Mouse (Mus musculus): ENCODE measurements around the gene Stambpl1. TPM values are rescaled to one million over a fixed set of nuclear protein-coding genes. Genes with fewer than 3 reads are reported as not detected.

Gene Stambpl1
- polyA plus RNA-seq, 1 experiment from 2014 or later: 2.9 TPM

- Histone ChIP-seq H3K27me3 (no peaks in the 10 kb centered on the region), H3K36me3 (ENCODE audit: poor library complexity, severe bottlenecking) (no peaks in the 10 kb centered on the region), H3K27ac (no peak overlapping the region), H3K4me1 (no peaks in the 10 kb centered on the region), H3K9ac (no peak overlapping the region), H3K9me3 (replicated peaks) (no peaks in the 10 kb centered on the region), H3K4me3 (no peak overlapping the region), H3K4me2 (no peak overlapping the region)
- 88% methylated on average over 4 of the region's 4 CpGs for WGBS
- ATAC-seq: no peak
These were observed 58.6 kb downstream of the Stambpl1 start for GRCm38 (mm10) chr19:34250621-34251020.

GRCm38 (mm10) chr19:34251900-34252299 is 59.9 kb downstream of the Stambpl1 start:
- no peaks in the 10 kb centered on the region for H3K36me3 ChIP-seq (ENCODE audit: poor library complexity, severe bottlenecking)
- H3K4me3 ChIP-seq: no peak overlapping the region
- no peaks in the 10 kb centered on the region for H3K9me3 ChIP-seq (replicated peaks)
- H3K4me2 ChIP-seq: no peak overlapping the region
- no peaks in the 10 kb centered on the region for H3K4me1 ChIP-seq
- WGBS: 70% methylated on average over 2 of the region's 2 CpGs
- no peaks in the 10 kb centered on the region for H3K27me3 ChIP-seq
- no peak for ATAC-seq
- no peak overlapping the region for H3K27ac ChIP-seq
- no peak overlapping the region for H3K9ac ChIP-seq

GRCm38 (mm10) chr19:34252450-34252849 is 60.4 kb downstream of the Stambpl1 start:
- Histone ChIP-seq H3K9me3 (replicated peaks) (no peaks in the 10 kb centered on the region), H3K4me3 (no peak overlapping the region), H3K36me3 (ENCODE audit: poor library complexity, severe bottlenecking) (no peaks in the 10 kb centered on the region), H3K27ac (no peak overlapping the region), H3K9ac (no peak overlapping the region), H3K4me1 (no peaks in the 10 kb centered on the region), H3K4me2 (no peak overlapping the region), H3K27me3 (no peaks in the 10 kb centered on the region)
- 86% methylated on average over 9 of the region's 9 CpGs for WGBS
- ATAC-seq: no peak

GRCm38 (mm10) chr19:34254101-34254879 is 62.3 kb downstream of the Stambpl1 start:
- ATAC-seq: no peak

GRCm38 (mm10) chr19:34254880-34255681 is 63.1 kb downstream of the Stambpl1 start, which contains the start of gene Acta2:
Acta2 (minus strand) TSS chr19:34255590.
- Histone ChIP-seq H3K9ac (no peak within 1 kb of the TSS), H3K9me3 (replicated peaks) (no peaks in the 10 kb centered on the region), H3K4me2 (no peak within 1 kb of the TSS), H3K4me1 (no peaks in the 10 kb centered on the region), H3K4me3 (no peak within 1 kb of the TSS), H3K36me3 (ENCODE audit: poor library complexity, severe bottlenecking) (no peaks in the 10 kb centered on the region), H3K27me3 (no peaks in the 10 kb centered on the region), H3K27ac (no peak within 1 kb of the TSS)
- no peak for ATAC-seq
- 66% methylated on average over 16 of the region's 16 CpGs for WGBS

More at GRCm38 (mm10) chr19:34254101-34254879, 62.3 kb downstream of the Stambpl1 start:
- Histone ChIP-seq H3K4me3 (no peak overlapping the region), H3K4me2 (no peak overlapping the region), H3K9me3 (replicated peaks) (no peaks in the 10 kb centered on the region), H3K9ac (no peak overlapping the region), H3K27me3 (no peaks in the 10 kb centered on the region), H3K36me3 (ENCODE audit: poor library complexity, severe bottlenecking) (no peaks in the 10 kb centered on the region), H3K27ac (no peak overlapping the region), H3K4me1 (no peaks in the 10 kb centered on the region)
- WGBS: 45% methylated on average over 14 of the region's 14 CpGs

GRCm38 (mm10) chr19:34256149-34256548 is 64.1 kb downstream of the Stambpl1 start:
- H3K9ac ChIP-seq: no peak overlapping the region
- H3K27ac ChIP-seq: no peak overlapping the region
- no peaks in the 10 kb centered on the region for H3K4me1 ChIP-seq
- H3K4me2 ChIP-seq: no peak overlapping the region
- no peak overlapping the region for H3K4me3 ChIP-seq
- H3K9me3 ChIP-seq (replicated peaks): no peaks in the 10 kb centered on the region
- no peaks in the 10 kb centered on the region for H3K27me3 ChIP-seq
- no peaks in the 10 kb centered on the region for H3K36me3 ChIP-seq (ENCODE audit: poor library complexity, severe bottlenecking)
- WGBS: 85% methylated on average over 5 of the region's 5 CpGs
- ATAC-seq: no peak

GRCm38 (mm10) chr19:34256936-34257335 is 64.9 kb downstream of the Stambpl1 start:
- WGBS: 88% methylated on average over 2 of the region's 2 CpGs
- Histone ChIP-seq H3K4me2 (no peak overlapping the region), H3K27me3 (no peaks in the 10 kb centered on the region), H3K27ac (no peak overlapping the region), H3K9ac (no peak overlapping the region), H3K36me3 (ENCODE audit: poor library complexity, severe bottlenecking) (no peaks in the 10 kb centered on the region), H3K4me1 (no peaks in the 10 kb centered on the region), H3K9me3 (replicated peaks) (no peaks in the 10 kb centered on the region), H3K4me3 (no peak overlapping the region)
- no peak for ATAC-seq

GRCm38 (mm10) chr19:34262273-34262974 is 70.4 kb downstream of the Stambpl1 start:
- H3K4me2 ChIP-seq: no peak overlapping the region
- H3K9ac ChIP-seq: no peak overlapping the region
- no peaks in the 10 kb centered on the region for H3K4me1 ChIP-seq
- H3K27me3 ChIP-seq: no peaks in the 10 kb centered on the region
- ATAC-seq: no peak
- no peaks in the 10 kb centered on the region for H3K9me3 ChIP-seq (replicated peaks)
- 87% methylated on average over 2 of the region's 2 CpGs for WGBS
- H3K27ac ChIP-seq: no peak overlapping the region
- H3K36me3 ChIP-seq (ENCODE audit: poor library complexity, severe bottlenecking): no peaks in the 10 kb centered on the region
- H3K4me3 ChIP-seq: no peak overlapping the region

- Histone ChIP-seq H3K36me3 (ENCODE audit: poor library complexity, severe bottlenecking) (no peaks in the 10 kb centered on the region), H3K4me2 (no peak overlapping the region), H3K9ac (no peak overlapping the region), H3K9me3 (replicated peaks) (no peaks in the 10 kb centered on the region), H3K27me3 (no peaks in the 10 kb centered on the region), H3K4me1 (no peaks in the 10 kb centered on the region), H3K4me3 (no peak overlapping the region), H3K27ac (no peak overlapping the region)
- ATAC-seq: no peak
- 74% methylated on average over 5 of the region's 5 CpGs for WGBS
These were observed 73.7 kb downstream of the Stambpl1 start for GRCm38 (mm10) chr19:34265604-34266193.

- 56% methylated on average over 1 of the region's 1 CpGs for WGBS
- H3K4me3 ChIP-seq: no peak overlapping the region
- ATAC-seq: no peak
These were observed 77.0 kb downstream of the Stambpl1 start for GRCm38 (mm10) chr19:34268991-34269390.

GRCm38 (mm10) chr19:34270106-34270726 is 78.2 kb downstream of the Stambpl1 start:
- WGBS: 89% methylated on average over 11 of the region's 11 CpGs
- ATAC-seq: no peak

More at GRCm38 (mm10) chr19:34268991-34269390, 77.0 kb downstream of the Stambpl1 start:
- Histone ChIP-seq H3K4me2 (no peak overlapping the region), H3K9ac (no peak overlapping the region), H3K27me3 (no peaks in the 10 kb centered on the region), H3K36me3 (ENCODE audit: poor library complexity, severe bottlenecking) (no peaks in the 10 kb centered on the region), H3K4me1 (no peaks in the 10 kb centered on the region), H3K27ac (no peak overlapping the region), H3K9me3 (replicated peaks) (no peaks in the 10 kb centered on the region)

More at GRCm38 (mm10) chr19:34270106-34270726, 78.2 kb downstream of the Stambpl1 start:
- Histone ChIP-seq H3K9me3 (replicated peaks) (no peaks in the 10 kb centered on the region), H3K4me3 (no peak overlapping the region), H3K36me3 (ENCODE audit: poor library complexity, severe bottlenecking) (no peaks in the 10 kb centered on the region), H3K27me3 (no peaks in the 10 kb centered on the region), H3K9ac (no peak overlapping the region), H3K4me2 (no peak overlapping the region), H3K27ac (no peak overlapping the region), H3K4me1 (no peaks in the 10 kb centered on the region)
